Comparison of ENCODE assay signal across 11 mouse cellular contexts in genomic region chr4:135314419-135314832, GRCm38 (mm10). TPM values are rescaled to one million over a fixed set of nuclear protein-coding genes. Genes with fewer than 3 reads are reported as not detected.
DNase-seq lines count a peak whose midpoint lies in the region; ATAC-seq and TF ChIP-seq lines count a peak whose summit lies in the region.
"Had no signal": no experiment of that assay in that cellular context is flagged by ENCODE, and none has a peak within 500 bp of the region (broad histone marks: within the 10 kb centered on the region; RNA-seq: fewer than 3 reads in every experiment).

No protein-coding gene starts in this region.

- WGBS in liver, adult 2 months: 83% methylated on average over 11 of the region's 11 CpGs

- no peak for TF ChIP-seq CTCF in liver, adult 2 months (IDR thresholded peaks at IDR 0.05; ENCODE audit: low read depth, low read length)

- no peak overlapping the region for H3K9ac ChIP-seq in liver, adult 2 months (ENCODE audit: low read depth, low read length)
- H3K9ac ChIP-seq: embryonic facial prominence, embryonic 12.5 days; neural tube, embryonic 13.5 days had no signal

- H3K4me3 ChIP-seq in liver, adult 2 months (ENCODE audit: insufficient read depth, low read depth, low read length): no peak overlapping the region
- H3K4me3 ChIP-seq: embryonic facial prominence, embryonic 12.5 days; layer of hippocampus, adult 2 months; neural tube, embryonic 13.5 days had no signal

- peak; percentile 37 for DNase-seq in spleen, adult 12 weeks (ENCODE audit: low spot score)
- no peak for DNase-seq in spleen, postnatal 36 days (ENCODE audit: low spot score in 2 of 2)
- no peak for DNase-seq in liver, adult 2 months (ENCODE audit: extremely low read depth, low read depth, low spot score)
- DNase-seq in spleen, postnatal 10 days (ENCODE audit: low spot score in 2 of 2): peak; percentile 31 to 37
- DNase-seq in right cerebral cortex, postnatal 25 days: no peak
- no peak for DNase-seq in gastrocnemius, postnatal 14 days

- no peaks in the 10 kb centered on the region for H3K79me2 ChIP-seq in liver, adult 2 months (ENCODE audit: control insufficient read depth, insufficient read depth, low read length)

- no peak for TF ChIP-seq POLR2A in liver, adult 2 months (IDR thresholded peaks at IDR 0.05; ENCODE audit: extremely low read depth, insufficient read depth, low read length)

- peak overlapping the region; percentile 56; the same call in 1 of the 2 replicates for H3K27ac ChIP-seq in liver, adult 2 months (replicated peaks; ENCODE audit: insufficient read depth, low read depth, low read length)
- H3K27ac ChIP-seq: embryonic facial prominence, embryonic 12.5 days; layer of hippocampus, adult 2 months; neural tube, embryonic 13.5 days had no signal

- intact Hi-C loops in gastrocnemius, postnatal 14 days (cut with DNase I; ENCODE audit: low total_unique reads): no loop called here

- H3K4me1 ChIP-seq in liver, adult 2 months (ENCODE audit: control insufficient read depth, insufficient read depth, low read length): peaks cover 17% of the 10 kb centered on the region

- H3K27me3 ChIP-seq in liver, adult 2 months (ENCODE audit: control insufficient read depth, insufficient read depth, low read length): no peaks in the 10 kb centered on the region
- H3K27me3 ChIP-seq: embryonic facial prominence, embryonic 12.5 days; neural tube, embryonic 13.5 days had no signal

- ATAC-seq in common myeloid progenitor, adult 5-6 weeks (replicated peaks; ENCODE audit: low read depth, poor library complexity, severe bottlenecking): peak; percentile 33
- no peak for ATAC-seq in activated CD4-positive, CD25-positive, alpha-beta regulatory T cell, adult 4 months

- H3K36me3 ChIP-seq in liver, adult 2 months (ENCODE audit: control insufficient read depth, insufficient read depth, low read length): peaks cover 7% of the 10 kb centered on the region; the same call in 1 of the 2 replicates

RNA-seq across cellular contexts. Expression of gene Srrm1, which starts 38.7 kb away (rescaled TPM):
- total RNA-seq in common myeloid progenitor, adult 5-6 weeks (2017): 206 and 227 TPM in 2 replicates
- 15.0 and 18.8 TPM in 2 replicates for total RNA-seq in liver, adult 2 months (2014; rRNA removed)
- 8.2 and 8.9 TPM in 2 replicates for polyA plus RNA-seq in liver, adult 2 months (2012; rRNA removed)
- 100 to 1,000 TPM; 205 to 216 TPM for polyA plus RNA-seq in activated CD4-positive, CD25-positive, alpha-beta regulatory T cell, adult 4 months (2017; shearing (Covaris generic))
- 10 to 100 TPM; 57.8 to 68.3 TPM for total RNA-seq in gastrocnemius, postnatal 14 days (2021)

RNA-seq across cellular contexts. Expression of gene Clic4, which starts 41.8 kb away (rescaled TPM):
- 79.0 and 80.4 TPM in 2 replicates for total RNA-seq in common myeloid progenitor, adult 5-6 weeks (2017)
- 23.0 and 27.7 TPM in 2 replicates for total RNA-seq in liver, adult 2 months (2014; rRNA removed)
- polyA plus RNA-seq in liver, adult 2 months (2012; rRNA removed): 23.4 and 30.8 TPM in 2 replicates
- 1 to 10 TPM; 4.5 to 8.8 TPM for polyA plus RNA-seq in activated CD4-positive, CD25-positive, alpha-beta regulatory T cell, adult 4 months (2017; shearing (Covaris generic))
- total RNA-seq in gastrocnemius, postnatal 14 days (2021): 10 to 100 TPM; 41.0 to 50.9 TPM

Comparison
In these comparisons a context has a peak if more than half of its experiments do, and no peak if none do; other contexts are left out.
1. DNase-seq: peak in spleen, adult 12 weeks (single experiment) and spleen, postnatal 10 days (2 of 2); none in spleen, postnatal 36 days (0 of 2), liver, adult 2 months (single experiment), right cerebral cortex, postnatal 25 days (single experiment) and gastrocnemius, postnatal 14 days (single experiment).